Mouse (Mus musculus) midbrain, embryonic 16.5 days (tissue): ENCODE results near the gene Gm20662. TPM values are rescaled to one million over a fixed set of nuclear protein-coding genes. Genes with fewer than 3 reads are reported as not detected.

Experiments
- ATAC-seq: fragments of 200-750 bp; cut with Nextera tagmentation; 2 replicates; pipeline ENCODE4 v1.8.0; 2017; ENCODE audit warnings: moderate TSS enrichment
- H3K27ac ChIP-seq: fragments of 300-500 bp; sonication (generic); 2 replicates; pipeline ENCODE4 v1.5.1; 2014; ENCODE audit warnings: mild to moderate bottlenecking, low read length, mixed read lengths
- H3K27me3 ChIP-seq: fragments of 300-500 bp; sonication (generic); 2 replicates; pipeline ENCODE4 v1.6.1; 2014; ENCODE audit warnings: low read depth, low read length, mixed read lengths; ENCODE audit not compliant: control insufficient read depth, insufficient read depth
- H3K36me3 ChIP-seq: fragments of 300-500 bp; sonication (generic); 2 replicates; pipeline ENCODE4 v1.6.1; 2014; ENCODE audit warnings: mild to moderate bottlenecking, low read length, moderate library complexity, mixed read lengths; ENCODE audit not compliant: control insufficient read depth, insufficient read depth
- H3K4me1 ChIP-seq: fragments of 300-500 bp; sonication (generic); 2 replicates; pipeline ENCODE4 v1.6.1; 2014; ENCODE audit warnings: mild to moderate bottlenecking, low read length, mixed read lengths; ENCODE audit not compliant: control insufficient read depth, insufficient read depth
- H3K4me2 ChIP-seq: fragments of 300-500 bp; sonication (generic); 2 replicates; pipeline ENCODE4 v1.6.1; 2014; ENCODE audit warnings: mild to moderate bottlenecking, low read length, mixed read lengths
- H3K4me3 ChIP-seq: fragments of 300-500 bp; sonication (generic); 2 replicates; pipeline ENCODE4 v1.5.1; 2014; ENCODE audit warnings: low read depth, mild to moderate bottlenecking, low read length, moderate library complexity, mixed read lengths
- H3K9ac ChIP-seq: fragments of 300-500 bp; sonication (generic); 2 replicates; pipeline ENCODE4 v1.6.1; 2014; ENCODE audit warnings: low read depth, low read length, mixed read lengths
- H3K9me3 ChIP-seq: fragments of 300-500 bp; sonication (generic); replicated peaks from 2 replicates; pipeline ENCODE4 v1.6.1; 2014; ENCODE audit warnings: mild to moderate bottlenecking, low read length, mixed read lengths; ENCODE audit not compliant: control insufficient read depth, poor library complexity, severe bottlenecking
- WGBS: fragments of 180-500 bp; shearing (Covaris S2); extraction: QIAGEN DNeasy Blood & Tissue Kit; methylation state at CpG from one replicate; pipeline ENCODE4 v1.1.7; 2014; 5-methylcytosine and 5-hydroxymethylcytosine counted together
- polyA plus RNA-seq: library from polyadenylated mRNA; unstranded; fragments of >200 nt; fragmentation: Nextera tagmentation; extraction: Ambion mirVana; gene quantifications from 2 replicates; pipeline ENCODE4 v1.2.1, GENCODE M21; 2015

Gene Gm20662
- polyA plus RNA-seq, 1 experiment from 2014 or later: 0.83 TPM

GRCm38 (mm10) chr9:108063361-108063760 is 67.2 kb downstream of the Gm20662 start:
- ATAC-seq: no peak
- Histone ChIP-seq H3K36me3 (peaks cover 25% of the 10 kb centered on the region), H3K4me2 (no peak overlapping the region), H3K4me3 (no peak overlapping the region), H3K4me1 (no peaks in the 10 kb centered on the region), H3K27ac (no peak overlapping the region), H3K9me3 (no peaks in the 10 kb centered on the region), H3K27me3 (no peaks in the 10 kb centered on the region), H3K9ac (no peak overlapping the region)
- WGBS: 92% methylated on average over 12 of the region's 12 CpGs

GRCm38 (mm10) chr9:108065491-108066011 is 69.4 kb downstream of the Gm20662 start:
- H3K27me3 ChIP-seq: no peaks in the 10 kb centered on the region
- H3K4me2 ChIP-seq: no peak overlapping the region
- H3K9ac ChIP-seq: no peak overlapping the region
- H3K4me3 ChIP-seq: no peak overlapping the region
- H3K36me3 ChIP-seq: peaks cover 22% of the 10 kb centered on the region
- H3K27ac ChIP-seq: no peak overlapping the region
- ATAC-seq: no peak
- no peaks in the 10 kb centered on the region for H3K9me3 ChIP-seq
- no peaks in the 10 kb centered on the region for H3K4me1 ChIP-seq
- WGBS: 38% methylated on average over 5 of the region's 5 CpGs

- peaks cover 28% of the 10 kb centered on the region for H3K36me3 ChIP-seq
- H3K9ac ChIP-seq: no peak overlapping the region
- 81% methylated on average over 7 of the region's 7 CpGs for WGBS
- no peaks in the 10 kb centered on the region for H3K9me3 ChIP-seq
- no peaks in the 10 kb centered on the region for H3K27me3 ChIP-seq
- no peak overlapping the region for H3K4me3 ChIP-seq
- no peak overlapping the region for H3K27ac ChIP-seq
- no peak for ATAC-seq
- H3K4me1 ChIP-seq: no peaks in the 10 kb centered on the region
- H3K4me2 ChIP-seq: no peak overlapping the region
These were observed 71.0 kb downstream of the Gm20662 start for GRCm38 (mm10) chr9:108067199-108067598.

DNA sequence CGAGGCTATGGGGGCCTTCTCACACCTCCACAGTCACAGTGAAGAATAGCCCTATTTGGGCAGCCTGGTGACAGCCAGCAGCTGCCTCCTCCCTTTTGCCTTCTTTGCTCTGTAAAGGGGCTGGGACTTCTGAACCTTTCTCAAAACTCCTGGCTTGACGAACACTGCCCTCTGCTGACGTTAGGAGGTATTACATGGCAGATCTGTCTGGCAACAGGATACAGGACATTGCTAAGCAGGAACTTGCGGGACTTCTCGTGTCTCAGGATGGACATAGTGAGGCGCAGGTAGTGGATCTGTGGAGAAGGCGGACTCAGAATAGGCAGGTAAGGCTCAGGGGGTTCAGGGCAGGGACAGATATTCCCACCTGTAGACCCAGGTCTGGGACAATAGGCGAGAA is 71.8 kb downstream of the Gm20662 start:
- no peaks in the 10 kb centered on the region for H3K27me3 ChIP-seq

GRCm38 (mm10) chr9:108069007-108069406 is 72.9 kb downstream of the Gm20662 start:
- 96% methylated on average over 9 of the region's 9 CpGs for WGBS
- no peaks in the 10 kb centered on the region for H3K27me3 ChIP-seq
- H3K27ac ChIP-seq: no peak overlapping the region
- H3K9ac ChIP-seq: no peak overlapping the region
- ATAC-seq: no peak
- no peak overlapping the region for H3K4me3 ChIP-seq
- H3K36me3 ChIP-seq: peaks cover 18% of the 10 kb centered on the region
- no peaks in the 10 kb centered on the region for H3K4me1 ChIP-seq
- no peak overlapping the region for H3K4me2 ChIP-seq
- H3K9me3 ChIP-seq: no peaks in the 10 kb centered on the region

More for the DNA sequence above, 71.8 kb downstream of the Gm20662 start:
- 24% methylated on average over 8 of the region's 8 CpGs for WGBS
- Histone ChIP-seq H3K9ac (no peak overlapping the region), H3K36me3 (peaks cover 27% of the 10 kb centered on the region), H3K9me3 (no peaks in the 10 kb centered on the region), H3K4me3 (no peak overlapping the region), H3K27ac (no peak overlapping the region), H3K4me2 (no peak overlapping the region), H3K4me1 (no peaks in the 10 kb centered on the region)
- ATAC-seq: 0 out of 2 replicates have a peak, but pooled peaks have one; percentile 4

DNA sequence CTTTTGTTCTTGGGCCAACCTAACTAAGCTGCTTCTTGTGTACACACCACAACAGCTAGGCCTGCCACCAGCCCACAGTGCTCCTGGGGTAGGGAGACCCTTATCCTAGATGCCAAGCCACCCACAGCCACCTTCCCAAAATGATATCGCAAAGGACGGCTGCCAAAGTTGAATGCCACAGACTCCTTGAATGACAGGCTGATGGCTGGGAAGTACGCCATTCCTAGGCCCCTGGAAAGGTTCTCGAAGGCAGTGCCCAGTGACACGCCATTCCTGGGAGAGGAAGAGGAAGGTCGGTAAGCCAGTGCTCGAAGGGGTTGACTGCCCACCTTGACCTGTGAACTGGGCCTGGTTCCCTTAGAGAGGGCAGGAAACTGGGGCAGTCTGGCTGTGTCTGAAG is 73.4 kb downstream of the Gm20662 start:
- Histone ChIP-seq H3K4me1 (no peaks in the 10 kb centered on the region), H3K27ac (no peak overlapping the region), H3K9me3 (no peaks in the 10 kb centered on the region), H3K4me2 (no peak overlapping the region), H3K9ac (no peak overlapping the region), H3K27me3 (no peaks in the 10 kb centered on the region), H3K36me3 (peaks cover 13% of the 10 kb centered on the region), H3K4me3 (no peak overlapping the region)
- ATAC-seq: no peak
- WGBS: 92% methylated on average over 7 of the region's 7 CpGs

DNA sequence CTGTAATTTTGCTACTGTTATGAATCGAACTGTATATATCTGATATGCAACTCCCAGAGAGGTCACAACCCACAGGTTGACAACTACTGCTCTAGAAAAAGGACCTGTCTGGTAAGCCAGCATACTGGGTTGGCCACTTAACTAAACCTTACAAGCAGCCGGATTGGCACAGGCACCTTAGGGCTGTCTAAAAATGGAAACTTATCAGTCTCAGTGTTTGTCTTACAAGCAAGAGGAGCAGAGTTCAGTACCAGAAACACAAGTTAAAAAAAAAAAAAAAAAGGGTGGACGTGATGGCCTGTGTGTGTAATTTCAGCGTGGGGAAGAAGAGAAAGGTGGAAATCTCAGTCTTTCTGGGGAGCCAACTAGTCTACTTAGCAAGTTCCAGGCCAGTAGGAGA is 75.7 kb downstream of the Gm20662 start:
- Histone ChIP-seq H3K9ac (no peak overlapping the region), H3K4me3 (no peak overlapping the region), H3K27ac (no peak overlapping the region), H3K9me3 (no peaks in the 10 kb centered on the region), H3K36me3 (peaks cover 13% of the 10 kb centered on the region), H3K4me1 (no peaks in the 10 kb centered on the region), H3K27me3 (no peaks in the 10 kb centered on the region), H3K4me2 (no peak overlapping the region)
- 91% methylated on average over 4 of the region's 4 CpGs for WGBS
- ATAC-seq: no peak

DNA sequence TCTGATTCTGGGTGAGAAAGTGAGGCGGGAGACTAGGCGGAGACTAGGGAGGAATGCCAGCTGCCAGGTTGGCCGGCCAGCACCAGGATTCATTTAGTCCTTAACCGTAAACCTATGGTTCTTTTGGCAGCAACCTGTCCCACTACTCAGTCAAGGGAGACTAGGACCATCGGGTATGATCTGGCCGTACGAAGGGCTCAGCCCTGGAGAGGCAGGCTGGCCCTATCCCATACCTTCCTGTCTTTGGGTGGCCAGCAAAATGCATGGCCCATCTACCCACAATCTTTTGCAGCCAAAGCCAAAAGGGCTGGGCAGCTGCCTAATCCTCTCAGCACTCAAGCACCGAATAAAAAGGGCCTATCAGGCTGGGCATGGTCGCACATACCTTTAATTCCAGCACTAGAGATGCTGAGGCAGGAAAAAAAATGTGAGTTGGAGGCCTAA is 76.4 kb downstream of the Gm20662 start:
- Histone ChIP-seq H3K9me3 (no peaks in the 10 kb centered on the region), H3K9ac (no peak overlapping the region), H3K4me2 (no peak overlapping the region), H3K36me3 (peaks cover 13% of the 10 kb centered on the region), H3K4me1 (no peaks in the 10 kb centered on the region), H3K27me3 (no peaks in the 10 kb centered on the region), H3K4me3 (no peak overlapping the region), H3K27ac (no peak overlapping the region)
- no peak for ATAC-seq
- WGBS: 57% methylated on average over 9 of the region's 9 CpGs

- no peak overlapping the region for H3K9ac ChIP-seq
- WGBS: 55% methylated on average over 7 of the region's 7 CpGs
These were observed 77.2 kb downstream of the Gm20662 start for GRCm38 (mm10) chr9:108073141-108073930.

More at GRCm38 (mm10) chr9:108073141-108073930, 77.2 kb downstream of the Gm20662 start:
- Histone ChIP-seq H3K27me3 (no peaks in the 10 kb centered on the region), H3K36me3 (peaks cover 13% of the 10 kb centered on the region), H3K9me3 (no peaks in the 10 kb centered on the region), H3K4me1 (peaks cover 8% of the 10 kb centered on the region), H3K4me2 (no peak overlapping the region), H3K4me3 (no peak overlapping the region), H3K27ac (no peak overlapping the region)
- no peak for ATAC-seq
